Mouse (Mus musculus) R1 (cell line): ENCODE data around the gene Casp2.

Experiments used
- DNase-seq: peaks from one replicate; pipeline ENCODE4 v3.0.0-alpha.2; 2018; ENCODE audit warnings: low read depth, low spot score

Casp2 gene

DNA sequence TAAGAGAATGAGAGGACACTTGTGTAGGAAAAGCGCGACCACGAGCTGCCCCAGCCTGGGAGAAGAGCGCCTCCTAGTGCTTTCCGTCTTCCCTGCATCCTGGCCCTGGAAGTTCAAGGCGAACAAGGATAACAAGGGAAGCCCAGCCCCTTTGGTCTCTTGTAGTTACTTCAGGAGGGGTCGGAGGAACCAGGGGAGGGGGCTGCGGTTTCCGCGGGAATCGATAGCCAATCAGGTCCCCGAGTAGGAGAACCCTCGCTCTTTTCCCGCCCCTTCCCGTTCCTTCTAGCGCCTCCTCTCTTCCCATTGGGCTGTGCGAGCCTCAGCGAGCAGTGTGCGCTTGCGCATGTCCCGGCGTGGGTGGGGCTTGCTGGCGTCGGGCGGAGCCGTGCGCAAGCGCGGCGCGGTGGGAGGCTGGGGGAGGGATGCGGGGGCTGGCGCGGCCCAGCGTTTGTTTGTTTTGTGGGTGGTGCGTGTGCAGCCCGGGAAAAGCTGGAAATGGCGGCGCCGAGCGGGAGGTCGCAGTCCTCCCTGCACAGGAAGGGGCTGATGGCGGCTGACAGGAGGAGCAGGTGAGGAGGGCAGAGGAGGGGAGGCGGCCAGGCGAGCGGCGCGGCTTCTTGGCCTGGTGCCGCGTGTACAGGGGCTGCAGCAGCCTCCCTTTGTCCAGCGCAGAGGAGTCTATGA, at the start of gene Casp2:
Gene Casp2 (plus strand): TSS at position 360 of the 687 bp plus-strand sequence.
- peak; percentile 99 for DNase-seq

DNA sequence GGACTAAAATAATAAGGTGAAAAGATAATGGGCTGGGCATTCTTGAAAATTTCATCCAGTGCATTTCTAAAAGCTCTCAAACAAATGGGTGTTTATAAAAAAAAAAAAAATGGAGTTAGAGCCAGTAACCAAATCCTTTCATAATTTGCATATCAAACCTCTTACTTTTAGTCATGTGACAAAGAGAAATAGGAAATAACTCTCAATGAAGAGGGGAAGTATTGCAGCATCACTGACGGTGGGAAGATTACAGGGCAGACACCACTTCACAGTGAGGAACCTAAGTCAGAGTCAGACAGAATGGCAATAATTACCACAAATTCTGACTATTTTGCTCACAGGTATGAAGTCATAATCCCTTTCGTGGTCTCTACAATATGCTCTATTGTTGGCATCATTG, 49.8 kb upstream of the Casp2 start, which contains the start of gene Tas2r144:
Gene Tas2r144 (plus strand): TSS at position 301 of the 400 bp plus-strand sequence.
- DNase-seq: no peak

- DNase-seq: no peak
Measured at GRCm38 (mm10) chr6:42222286-42222685, 42.5 kb upstream of the Casp2 start.

GRCm38 (mm10) chr6:42225046-42225445, 39.7 kb upstream of the Casp2 start:
- no peak for DNase-seq

DNA sequence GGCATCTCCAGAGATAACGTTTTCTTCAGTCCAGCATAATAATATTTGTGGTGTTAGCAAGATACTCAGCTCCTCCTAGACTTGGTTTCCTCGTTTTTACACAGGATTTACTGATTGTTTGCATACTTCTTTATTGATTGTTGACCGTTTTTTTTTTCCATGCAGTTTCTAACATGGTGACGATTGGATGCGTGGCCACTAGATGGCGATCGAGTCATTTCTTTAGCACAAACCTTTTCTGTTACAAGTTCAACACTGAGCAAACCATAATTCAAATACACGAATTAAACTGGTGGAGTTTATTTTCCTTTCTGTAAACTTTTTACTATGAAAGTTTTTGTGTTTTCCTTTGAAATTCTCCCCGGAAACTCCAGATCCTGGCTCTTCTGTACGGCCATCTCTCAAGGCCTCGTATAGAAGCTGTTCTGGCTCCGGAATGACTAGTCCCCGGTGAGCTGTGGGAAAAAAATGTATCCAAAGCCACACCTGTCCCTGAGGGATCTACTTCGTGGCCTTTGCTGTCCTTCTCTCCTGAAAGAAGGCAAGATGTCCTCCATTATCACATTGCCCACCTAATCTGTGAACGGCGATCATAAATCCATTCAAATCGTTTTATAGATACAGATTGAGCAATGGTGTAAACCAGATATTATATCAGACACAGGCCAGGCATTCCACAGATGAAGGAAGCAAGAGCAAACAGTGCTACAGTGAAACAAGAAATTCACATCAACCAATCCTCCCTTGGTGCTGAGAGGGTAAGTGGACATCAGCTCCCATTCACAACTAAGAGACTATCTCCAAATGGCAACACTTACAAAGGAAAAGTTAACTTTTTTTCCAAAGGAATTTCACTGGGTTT, 37.3 kb upstream of the Casp2 start:
- peak; percentile 63 for DNase-seq

GRCm38 (mm10) chr6:42229610-42230009, 35.2 kb upstream of the Casp2 start:
- DNase-seq: no peak

DNA sequence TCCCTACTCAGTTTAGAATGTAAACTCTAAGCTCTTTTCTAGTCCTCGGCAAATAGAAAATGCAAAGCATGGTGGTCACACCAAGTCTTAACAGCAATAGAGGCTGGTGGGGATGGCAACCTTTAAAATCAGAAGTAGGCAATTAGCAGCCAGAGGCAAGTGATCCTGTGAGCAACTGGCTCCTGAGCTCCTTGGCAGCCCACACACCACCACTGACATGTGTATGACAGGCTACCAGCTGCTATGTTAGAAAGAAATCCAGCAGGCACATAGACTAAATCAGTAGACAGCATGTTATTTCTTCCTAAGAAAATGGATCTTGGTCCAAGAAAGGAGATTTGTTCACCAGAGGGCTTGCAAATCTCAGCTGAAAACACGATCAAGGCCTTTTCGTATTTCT, 33.6 kb upstream of the Casp2 start:
- no peak for DNase-seq

DNA sequence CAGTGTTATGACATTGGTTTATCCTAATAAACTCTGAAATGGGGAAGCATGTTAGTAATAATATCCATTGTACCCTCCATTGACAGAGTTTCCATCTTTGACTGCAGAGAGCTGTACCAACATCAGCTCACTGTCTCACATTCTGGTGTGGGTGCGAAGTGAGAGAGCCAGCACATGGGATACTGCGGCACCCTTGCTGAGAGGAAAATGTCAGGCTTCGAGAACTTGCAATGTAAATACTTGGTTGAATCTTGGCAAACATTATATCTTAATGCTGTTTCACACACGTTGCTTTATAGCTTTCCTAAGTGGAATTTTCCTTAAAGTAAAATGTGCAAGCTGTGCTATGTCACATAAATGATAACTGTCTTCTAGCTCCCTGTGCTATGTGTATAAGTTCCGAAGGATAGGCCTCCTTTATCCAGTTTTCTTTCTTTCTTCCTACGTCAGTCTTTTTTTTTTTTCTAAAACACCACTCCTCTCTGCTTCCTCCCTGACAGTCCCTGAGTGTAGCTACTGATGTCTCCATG, 27.4 kb upstream of the Casp2 start:
- no peak for DNase-seq

DNA sequence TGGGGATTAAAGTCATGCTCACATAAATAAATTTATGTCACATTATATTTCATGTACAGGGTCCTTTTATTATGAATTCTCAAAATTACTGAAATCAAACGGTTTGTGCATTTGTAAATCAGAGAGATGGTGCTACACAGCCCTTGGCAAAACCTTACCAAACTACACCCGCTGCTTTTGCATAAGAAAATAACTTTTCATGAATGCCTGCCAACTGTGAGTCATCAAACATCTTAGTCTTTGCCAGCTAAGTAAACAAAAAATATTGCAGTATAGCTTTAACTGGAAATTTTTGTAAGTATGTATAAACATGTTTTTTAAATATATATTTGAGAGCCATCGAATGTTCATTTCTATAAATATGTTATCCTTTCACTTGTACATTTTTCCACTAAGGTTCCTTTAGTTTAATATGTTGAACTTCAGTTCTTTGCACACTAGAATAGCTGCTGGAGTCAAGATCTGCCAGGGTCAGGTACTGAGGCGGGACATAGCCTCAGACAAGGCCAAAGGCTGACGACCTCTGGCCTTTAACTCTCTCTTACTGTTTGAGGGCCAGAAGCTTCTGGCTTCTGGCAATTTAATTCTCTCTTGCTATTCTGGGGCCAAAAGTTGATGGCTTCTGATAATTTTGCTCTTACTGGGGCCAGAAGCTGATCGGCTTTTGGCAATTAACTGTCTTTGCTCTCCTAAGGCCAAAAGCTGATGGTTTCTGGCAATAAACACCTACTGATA, 23.3 kb upstream of the Casp2 start:
- DNase-seq: no peak

DNA sequence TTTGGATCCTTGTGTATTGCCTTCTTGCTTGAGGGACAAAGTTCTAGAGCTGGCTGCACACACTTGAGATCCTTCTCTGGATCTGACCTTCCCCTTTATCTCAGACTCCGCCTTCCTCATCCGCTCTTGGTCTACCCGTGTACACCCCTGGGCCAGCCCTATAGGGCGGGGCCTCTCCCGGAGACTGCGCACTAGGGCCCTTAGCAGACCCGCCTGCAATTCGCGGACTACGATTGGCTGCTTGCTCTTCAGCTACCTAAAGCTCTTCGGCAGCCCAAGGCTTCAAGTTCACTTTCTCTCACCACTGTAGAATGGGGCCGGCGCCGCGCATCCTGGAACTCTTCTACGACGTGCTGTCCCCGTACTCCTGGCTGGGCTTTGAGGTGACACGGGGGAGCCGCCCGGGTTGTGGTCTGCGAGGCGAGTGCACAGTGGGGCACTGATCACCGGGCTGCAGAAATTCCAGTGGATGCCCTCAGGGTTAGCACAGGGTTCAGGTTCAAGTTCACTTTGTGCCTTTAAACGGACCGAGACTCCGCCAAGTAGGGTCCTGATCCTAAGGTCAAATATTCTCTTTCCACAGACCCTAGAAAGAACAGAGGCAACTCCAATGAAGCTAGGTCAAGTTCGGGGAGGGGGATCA, 19.0 kb upstream of the Casp2 start, which contains the start of gene Gstk1:
Gene Gstk1 (plus strand): TSS at position 225 of the 643 bp plus-strand sequence.
- peak; percentile 94 for DNase-seq

GRCm38 (mm10) chr6:42247173-42247572, 17.6 kb upstream of the Casp2 start:
- peak; percentile 77 for DNase-seq

- DNase-seq: no peak
Measured at GRCm38 (mm10) chr6:42247981-42248380, 16.8 kb upstream of the Casp2 start.

DNA sequence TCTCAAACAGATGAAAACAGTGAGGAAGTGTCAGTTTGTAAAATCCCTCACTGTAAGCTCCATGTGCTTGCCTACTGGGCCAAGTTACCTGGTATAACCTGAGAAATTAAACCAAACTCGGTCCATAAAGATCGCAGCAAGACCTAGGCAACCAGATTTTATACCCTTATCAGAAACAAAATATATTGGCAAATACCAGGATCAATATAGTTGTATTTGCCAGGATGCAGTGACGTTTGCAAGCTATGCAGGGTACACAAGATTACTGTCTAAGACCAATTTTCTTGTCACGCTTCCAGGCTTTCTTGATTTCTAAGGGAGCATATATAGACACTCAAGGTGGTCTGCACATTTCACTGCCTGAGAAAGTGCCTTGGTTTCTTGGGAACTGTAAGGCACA, 13.0 kb upstream of the Casp2 start:
- no peak for DNase-seq

GRCm38 (mm10) chr6:42253103-42253502, 11.7 kb upstream of the Casp2 start:
- no peak for DNase-seq

DNA sequence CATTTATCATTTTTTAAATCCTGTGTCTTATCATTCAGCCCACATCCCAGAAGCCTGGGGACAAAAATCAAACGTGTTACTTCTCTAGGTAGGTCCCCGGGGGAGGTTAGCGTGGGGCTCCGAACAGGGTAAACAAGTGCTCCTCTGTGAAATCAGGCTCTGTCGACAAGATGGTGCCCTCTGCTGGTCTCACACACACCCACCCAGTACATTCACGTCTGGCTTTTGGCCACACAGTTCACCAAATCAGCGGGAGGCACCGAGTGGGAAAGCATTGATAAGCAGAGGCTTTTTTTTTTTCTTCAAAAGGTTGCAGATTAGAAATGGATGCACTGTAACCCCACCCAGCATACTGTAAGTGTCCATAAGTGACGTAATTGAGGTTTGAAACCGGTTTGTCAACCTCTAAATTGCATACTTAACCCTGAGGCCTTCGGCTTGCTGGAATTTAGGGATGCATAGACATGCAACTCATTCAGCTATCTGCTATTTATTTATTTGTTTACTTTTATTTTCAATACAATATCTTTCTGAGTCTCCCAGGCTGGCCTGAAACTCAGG, 7.4 kb upstream of the Casp2 start:
- DNase-seq: peak; percentile 70

GRCm38 (mm10) chr6:42260430-42260829, 4.4 kb upstream of the Casp2 start:
- DNase-seq: no peak

GRCm38 (mm10) chr6:42261524-42262170, 3.1 kb upstream of the Casp2 start, which contains the start of gene Tmem139:
Gene Tmem139, plus strand, starts transcription at chr6:42261970.
- DNase-seq: peak; percentile 75

DNA sequence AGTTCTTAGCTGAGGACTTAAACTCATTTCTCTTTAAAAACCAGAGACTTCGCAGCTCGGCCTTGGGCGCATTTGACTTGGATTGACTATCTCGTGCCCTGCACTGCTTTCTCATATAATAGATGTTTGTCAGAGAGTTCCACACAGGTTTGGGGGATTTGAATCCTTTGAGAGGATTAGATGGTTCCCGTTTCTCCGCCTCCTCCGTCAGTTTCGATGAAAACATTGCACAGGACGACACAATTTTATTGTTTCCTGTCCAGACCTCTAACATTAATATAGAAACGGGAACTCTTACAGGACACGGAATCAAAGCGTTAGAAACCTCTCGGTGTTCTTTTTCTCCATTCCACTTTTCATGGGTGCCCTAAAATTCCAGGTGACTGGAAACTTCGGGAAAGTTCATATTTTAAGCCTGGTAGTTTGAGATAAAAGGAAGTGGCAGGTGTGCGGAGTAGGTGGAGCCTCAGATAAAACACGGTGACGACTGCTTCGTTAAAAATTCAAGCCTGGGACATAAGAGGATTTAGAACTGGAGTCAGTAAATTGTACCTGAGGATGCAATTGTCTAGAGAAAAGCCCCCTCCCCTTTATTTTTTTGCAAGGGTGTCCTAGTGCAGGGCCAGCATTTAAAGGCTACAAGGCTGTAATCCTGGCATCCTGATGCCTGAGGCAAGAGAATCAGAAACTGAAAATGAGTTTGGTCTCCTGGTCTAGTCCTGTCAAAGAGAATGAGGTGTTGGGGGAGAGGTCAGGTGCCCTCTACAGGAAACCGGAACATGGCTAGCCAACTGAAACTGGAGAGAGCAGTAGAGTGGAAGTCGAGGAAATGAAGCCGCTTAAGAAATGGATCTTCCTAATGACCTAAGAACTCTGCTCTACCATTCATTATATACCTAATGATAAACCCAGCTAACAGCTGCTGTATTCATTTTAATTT, 876 bp downstream of the Casp2 start:
- DNase-seq: peak; percentile 26

- no peak for DNase-seq
Measured at GRCm38 (mm10) chr6:42270817-42271216, 6.0 kb downstream of the Casp2 start.
